Mouse (Mus musculus) E14TG2a.4 (cell line): Measurements from ENCODE around the gene Shisa5.

Experiments used
- H3K27me3 ChIP-seq: 2 replicates; pipeline ENCODE4 v1.6.1; 2014; ENCODE audit warnings: low read length, control low read depth; ENCODE audit not compliant: insufficient read depth
- H3K36me3 ChIP-seq: 2 replicates; pipeline ENCODE4 v1.6.1; 2014; ENCODE audit warnings: low read length, control low read depth; ENCODE audit not compliant: insufficient read depth
- H3K4me1 ChIP-seq: replicated peaks from 2 replicates; pipeline ENCODE4 v1.6.1; 2014; ENCODE audit warnings: low read depth, low read length, control low read depth
- H3K4me3 ChIP-seq: replicated peaks from 2 replicates; pipeline ENCODE4 v1.5.1; 2014; ENCODE audit warnings: mild to moderate bottlenecking, low read length
- H3K9me3 ChIP-seq: 2 replicates; pipeline ENCODE4 v1.6.1; 2014; ENCODE audit warnings: low read length, control low read depth
- CTCF ChIP-seq: conservative IDR thresholded peaks from 2 replicates; pipeline ENCODE4 v1.5.1; 2014; ENCODE audit warnings: low read length
- NANOG ChIP-seq: IDR thresholded peaks from 2 replicates; pipeline ENCODE4 v1.6.1; 2014; ENCODE audit warnings: borderline replicate concordance, low read length, mixed read lengths
- POU5F1 ChIP-seq: IDR thresholded peaks from 2 replicates; pipeline ENCODE4 v1.6.1; 2014; ENCODE audit warnings: low read length, borderline replicate concordance

Shisa5 gene

DNA sequence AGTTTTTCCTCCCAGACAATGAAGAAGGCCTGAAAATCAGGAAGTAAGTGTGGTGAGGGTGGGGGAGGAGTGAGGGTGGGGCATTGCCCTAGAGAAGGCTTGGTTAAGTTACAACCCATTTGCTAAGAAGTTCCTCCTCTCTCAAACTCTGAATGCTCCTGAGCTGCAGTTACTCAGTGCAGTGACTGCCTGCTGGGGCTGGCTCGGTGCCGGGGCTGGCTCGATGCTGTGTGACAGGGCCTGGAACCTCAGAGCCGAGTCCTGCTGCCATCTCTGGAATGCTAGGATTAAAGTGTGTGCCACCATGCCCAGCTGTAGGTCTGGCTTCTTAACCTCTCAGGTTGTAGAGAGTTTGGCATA, 39.2 kb upstream of the Shisa5 start:
- Histone ChIP-seq H3K4me1 (peaks cover 29% of the 10 kb centered on the region), H3K9me3 (no peaks in the 10 kb centered on the region), H3K27me3 (no peaks in the 10 kb centered on the region), H3K36me3 (no peaks in the 10 kb centered on the region), H3K4me3 (no peak overlapping the region)
- TF ChIP-seq POU5F1 (no peak), CTCF (no peak), NANOG (no peak)

DNA sequence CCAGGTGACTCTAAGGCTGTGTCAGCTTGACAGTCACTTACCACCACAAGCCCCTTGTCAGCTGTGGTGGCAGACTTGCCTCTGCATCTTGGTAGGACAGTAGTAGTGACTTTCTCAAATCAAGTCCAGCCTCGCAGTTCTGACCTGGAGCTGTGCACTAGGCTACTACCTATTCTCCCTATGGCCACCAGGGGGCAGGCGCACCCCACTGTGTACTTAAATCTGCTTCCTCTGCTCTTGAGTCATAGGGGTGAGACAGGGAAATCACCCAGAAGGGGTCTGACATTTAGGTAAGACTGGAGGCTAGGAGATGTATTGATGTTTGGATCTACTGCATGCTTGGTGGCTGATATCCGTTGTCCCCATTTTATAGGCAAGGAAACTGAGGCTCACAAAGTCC, 37.6 kb upstream of the Shisa5 start:
- Histone ChIP-seq H3K9me3 (no peaks in the 10 kb centered on the region), H3K4me1 (peaks cover 32% of the 10 kb centered on the region), H3K36me3 (no peaks in the 10 kb centered on the region), H3K4me3 (no peak overlapping the region), H3K27me3 (no peaks in the 10 kb centered on the region)
- TF ChIP-seq POU5F1: no peak
- TF ChIP-seq CTCF: peak; percentile 99

DNA sequence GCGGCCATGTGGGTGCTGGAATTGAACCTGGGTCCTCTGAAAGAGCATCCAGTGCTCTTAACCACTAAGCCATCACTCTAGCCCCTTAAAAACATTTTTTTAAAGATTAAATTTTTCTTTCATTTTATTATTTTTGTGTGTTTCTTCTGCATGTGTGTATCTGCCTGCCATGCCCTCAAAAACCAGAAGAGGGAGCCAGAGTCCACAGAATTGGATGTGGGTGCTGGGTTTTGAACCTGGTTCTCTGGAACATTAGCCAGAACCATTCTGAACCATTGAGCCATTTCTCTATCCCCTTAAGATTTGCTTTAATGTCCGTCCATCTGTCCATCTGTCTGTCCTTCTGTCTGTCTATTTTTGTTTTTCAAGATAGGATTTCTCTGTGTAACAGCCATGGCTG, 35.2 kb upstream of the Shisa5 start:
- no peaks in the 10 kb centered on the region for H3K9me3 ChIP-seq
- H3K4me3 ChIP-seq: no peak overlapping the region
- no peak for TF ChIP-seq POU5F1
- peak; percentile 97 for TF ChIP-seq CTCF
- no peaks in the 10 kb centered on the region for H3K36me3 ChIP-seq
- H3K27me3 ChIP-seq: no peaks in the 10 kb centered on the region
- peaks cover 37% of the 10 kb centered on the region for H3K4me1 ChIP-seq

DNA sequence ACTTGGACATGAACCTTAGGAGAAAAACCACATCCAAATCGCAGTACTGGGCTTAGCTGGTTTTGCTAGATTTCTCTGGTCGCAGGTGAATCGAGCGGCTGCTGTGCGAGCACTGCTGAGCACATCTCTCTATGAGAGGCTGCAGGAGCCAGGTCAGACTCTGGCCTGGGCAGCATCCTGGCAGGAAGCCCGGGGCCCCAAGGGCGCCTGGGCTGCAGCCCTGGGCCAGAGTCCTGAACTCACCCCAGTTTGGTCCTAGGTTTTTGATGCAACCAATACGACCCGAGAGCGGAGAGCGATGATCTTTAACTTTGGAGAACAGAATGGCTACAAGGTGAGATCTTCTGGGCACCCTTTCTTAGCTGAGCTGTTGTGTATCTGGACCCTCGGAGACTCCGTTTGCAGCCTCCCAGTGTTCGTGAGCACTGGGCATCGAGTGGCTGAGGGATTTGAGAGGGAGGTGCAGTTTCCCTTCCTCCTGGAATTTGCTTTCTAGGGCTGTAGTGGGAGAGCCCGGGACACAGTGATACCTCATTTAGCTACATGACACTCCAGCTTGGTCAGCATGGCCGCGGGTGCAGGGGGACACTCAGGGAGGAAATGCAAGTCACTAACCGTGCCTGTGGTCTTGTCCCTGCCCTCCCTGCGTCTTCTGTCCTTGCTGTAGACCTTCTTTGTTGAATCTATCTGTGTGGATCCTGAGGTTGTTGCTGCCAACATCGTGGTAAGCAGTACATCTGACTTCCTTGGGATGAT, 31.2 kb upstream of the Shisa5 start:
- TF ChIP-seq POU5F1 (no peak), NANOG (no peak), CTCF (no peak)
- H3K36me3 ChIP-seq: no peaks in the 10 kb centered on the region
- H3K4me1 ChIP-seq: peaks cover 37% of the 10 kb centered on the region
- no peaks in the 10 kb centered on the region for H3K9me3 ChIP-seq
- H3K4me3 ChIP-seq: no peak overlapping the region
- no peaks in the 10 kb centered on the region for H3K27me3 ChIP-seq

DNA sequence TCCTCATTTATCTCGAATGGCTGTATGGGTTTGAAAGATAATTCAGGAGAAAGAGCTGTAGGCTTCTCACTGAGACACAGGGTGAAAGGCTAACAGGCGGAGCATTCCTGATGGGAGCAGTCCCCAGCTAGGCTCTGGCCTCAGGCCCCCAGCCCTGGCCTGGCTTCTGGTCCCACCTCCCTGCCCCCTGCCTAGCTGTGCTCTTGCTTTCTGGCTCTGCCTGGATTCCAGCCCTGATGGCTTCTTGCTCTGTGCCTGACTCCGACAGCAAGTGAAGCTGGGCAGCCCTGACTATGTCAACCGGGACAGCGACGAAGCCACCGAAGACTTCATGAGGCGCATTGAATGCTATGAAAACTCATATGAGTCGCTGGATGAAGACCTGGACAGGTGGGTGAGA, 30.3 kb upstream of the Shisa5 start:
- no peaks in the 10 kb centered on the region for H3K9me3 ChIP-seq
- no peak for TF ChIP-seq POU5F1
- no peak for TF ChIP-seq NANOG
- no peak for TF ChIP-seq CTCF
- no peak overlapping the region for H3K4me3 ChIP-seq
- H3K4me1 ChIP-seq: peaks cover 37% of the 10 kb centered on the region
- no peaks in the 10 kb centered on the region for H3K27me3 ChIP-seq
- H3K36me3 ChIP-seq: no peaks in the 10 kb centered on the region

DNA sequence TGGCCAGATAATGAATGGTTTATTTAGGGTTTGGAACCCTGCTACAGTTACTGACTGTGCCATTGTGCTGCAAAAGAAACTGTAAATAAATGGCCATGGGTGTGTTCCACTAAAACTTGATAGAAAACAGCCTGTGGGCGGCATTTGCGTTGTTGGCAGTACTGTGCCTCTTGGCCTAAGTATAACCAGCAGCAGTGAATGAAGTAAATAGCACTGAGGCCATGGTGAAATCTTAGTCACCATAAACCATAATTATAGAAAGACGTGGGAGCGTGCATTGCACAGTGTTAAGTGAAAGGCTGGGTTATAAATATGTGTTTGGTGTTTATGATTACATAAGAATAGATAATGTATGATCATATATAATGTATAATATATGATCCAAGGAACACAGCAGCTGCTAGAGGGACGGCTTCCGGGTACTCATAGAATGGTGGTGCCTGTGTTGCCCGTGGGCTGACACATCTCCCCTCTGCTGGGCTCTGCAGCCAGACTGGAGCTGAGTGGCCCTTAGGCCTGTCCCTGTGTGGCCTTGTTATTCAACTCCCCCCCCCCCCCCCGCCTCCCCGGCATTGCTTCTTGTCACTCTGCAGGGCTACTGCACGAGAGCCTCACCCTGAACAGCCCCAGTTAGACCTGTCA, 29.2 kb upstream of the Shisa5 start:
- Histone ChIP-seq H3K4me3 (no peak overlapping the region), H3K36me3 (no peaks in the 10 kb centered on the region), H3K4me1 (peaks cover 37% of the 10 kb centered on the region), H3K27me3 (no peaks in the 10 kb centered on the region), H3K9me3 (no peaks in the 10 kb centered on the region)
- TF ChIP-seq CTCF (no peak), NANOG (no peak), POU5F1 (no peak)

DNA sequence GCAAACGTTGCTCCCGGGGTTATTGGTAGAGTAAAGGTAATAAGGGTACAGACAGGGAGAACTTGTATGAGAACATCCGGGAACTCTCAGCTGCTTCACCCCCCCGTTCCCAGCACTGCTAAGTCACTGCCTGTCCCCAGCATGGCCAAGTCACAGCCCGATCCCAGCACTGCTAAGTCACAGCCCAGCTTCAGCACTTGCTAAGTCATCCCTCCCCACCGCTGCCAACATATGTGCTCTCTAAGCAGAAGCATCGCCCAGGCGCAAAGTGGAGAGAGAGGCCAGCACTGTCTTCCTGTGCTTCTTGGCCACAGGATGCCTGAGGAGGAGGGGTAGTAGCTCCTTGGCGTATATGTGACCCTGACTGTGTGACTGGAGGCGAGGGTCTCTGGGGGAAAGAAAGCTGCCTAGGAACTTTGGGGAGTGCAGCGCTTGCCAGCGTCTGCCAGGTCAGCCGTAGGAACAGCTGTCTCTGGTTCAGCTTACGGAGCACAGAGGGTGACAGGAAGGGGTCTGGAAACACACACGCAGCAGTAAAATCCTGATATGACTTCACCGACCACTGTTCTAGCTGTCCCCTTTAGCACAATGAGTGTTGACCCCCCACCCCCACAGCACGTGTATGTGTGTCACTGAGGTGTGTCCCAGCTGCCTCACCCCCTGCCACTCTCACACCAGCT, 28.6 kb upstream of the Shisa5 start:
- Histone ChIP-seq H3K27me3 (no peaks in the 10 kb centered on the region), H3K36me3 (no peaks in the 10 kb centered on the region), H3K9me3 (no peaks in the 10 kb centered on the region), H3K4me3 (0 out of 2 replicates have a peak overlapping the region, but pooled peaks have one; percentile 6), H3K4me1 (peaks cover 37% of the 10 kb centered on the region)
- TF ChIP-seq NANOG: no peak
- no peak for TF ChIP-seq POU5F1
- no peak for TF ChIP-seq CTCF

DNA sequence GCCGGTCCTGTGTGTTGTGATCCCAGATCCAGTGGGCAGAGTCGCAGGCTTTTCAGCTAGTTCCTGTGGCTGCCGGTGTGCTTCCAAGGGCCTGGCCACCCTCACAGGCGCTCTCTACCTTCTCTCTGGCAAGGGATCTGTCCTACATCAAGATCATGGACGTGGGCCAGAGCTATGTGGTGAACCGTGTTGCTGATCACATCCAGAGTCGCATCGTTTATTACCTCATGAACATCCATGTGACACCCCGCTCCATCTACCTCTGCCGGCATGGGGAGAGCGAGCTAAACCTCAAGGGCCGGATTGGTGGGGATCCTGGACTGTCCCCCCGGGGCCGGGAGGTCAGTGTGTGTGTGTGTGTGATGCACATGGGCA, 28.1 kb upstream of the Shisa5 start:
- peaks cover 36% of the 10 kb centered on the region for H3K4me1 ChIP-seq

More for the DNA sequence above, 28.1 kb upstream of the Shisa5 start:
- TF ChIP-seq NANOG (no peak), POU5F1 (no peak), CTCF (no peak)
- Histone ChIP-seq H3K4me3 (no peak overlapping the region), H3K27me3 (no peaks in the 10 kb centered on the region), H3K36me3 (no peaks in the 10 kb centered on the region), H3K9me3 (no peaks in the 10 kb centered on the region)
